Mouse (Mus musculus) kidney, embryonic 14.5 days (tissue): ENCODE data around the gene Crocc. TPM values are rescaled to one million over a fixed set of nuclear protein-coding genes. Genes with fewer than 3 reads are reported as not detected.

Source experiments
- ATAC-seq: fragments of 200-750 bp; cut with Nextera tagmentation; 2 replicates; pipeline ENCODE4 v1.8.0; 2017; ENCODE audit warnings: moderate number of reproducible peaks, mild to moderate bottlenecking, moderate TSS enrichment, moderate library complexity; ENCODE audit not compliant: low FRiP score, low TSS enrichment
- H3K27ac ChIP-seq: fragments of 300-500 bp; sonication (generic); 2 replicates; pipeline ENCODE4 v1.5.1; 2014; ENCODE audit warnings: low read depth, mild to moderate bottlenecking, low read length, moderate library complexity, mixed read lengths
- H3K27me3 ChIP-seq: fragments of 300-500 bp; sonication (generic); 2 replicates; pipeline ENCODE4 v1.6.1; 2014; ENCODE audit warnings: mild to moderate bottlenecking, low read length; ENCODE audit not compliant: control insufficient read depth, insufficient read depth
- H3K36me3 ChIP-seq: fragments of 300-500 bp; sonication (generic); 2 replicates; pipeline ENCODE4 v1.6.1; 2014; ENCODE audit warnings: low read length, mixed read lengths; ENCODE audit not compliant: control insufficient read depth, insufficient read depth
- H3K4me1 ChIP-seq: fragments of 300-500 bp; sonication (generic); 2 replicates; pipeline ENCODE4 v1.6.1; 2014; ENCODE audit warnings: low read length, mixed read lengths; ENCODE audit not compliant: control insufficient read depth, insufficient read depth
- H3K4me2 ChIP-seq: fragments of 300-500 bp; sonication (generic); replicated peaks from 2 replicates; pipeline ENCODE4 v1.6.1; 2014; ENCODE audit warnings: low read depth, mild to moderate bottlenecking, low read length
- H3K4me3 ChIP-seq: fragments of 300-500 bp; sonication (generic); 2 replicates; pipeline ENCODE4 v1.5.1; 2014; ENCODE audit warnings: mild to moderate bottlenecking, low read length
- H3K9ac ChIP-seq: fragments of 300-500 bp; sonication (generic); 2 replicates; pipeline ENCODE4 v1.6.1; 2014; ENCODE audit warnings: low read depth, mild to moderate bottlenecking, low read length, moderate library complexity
- H3K9me3 ChIP-seq: fragments of 300-500 bp; sonication (generic); 2 replicates; pipeline ENCODE4 v1.6.1; 2016; ENCODE audit warnings: low read length; ENCODE audit not compliant: control insufficient read depth
- WGBS: fragments of 180-500 bp; shearing (Covaris S2); extraction: QIAGEN DNeasy Blood & Tissue Kit; methylation state at CpG from one replicate; pipeline ENCODE4 v1.1.7; 2014; 5-methylcytosine and 5-hydroxymethylcytosine counted together
- polyA plus RNA-seq: library from polyadenylated mRNA; unstranded; fragments of >200 nt; fragmentation: Nextera tagmentation; extraction: Ambion mirVana; gene quantifications from 2 replicates; pipeline ENCODE4 v1.2.1, GENCODE M21; 2014

Crocc gene
- polyA plus RNA-seq, 1 experiment from 2014 or later = 13.2 TPM

- H3K4me3 ChIP-seq = no peak overlapping the region
- 55% methylated on average over 7 of the region's 7 CpGs for WGBS
- peaks cover 10% of the 10 kb centered on the region for H3K4me1 ChIP-seq
- H3K9me3 ChIP-seq = no peaks in the 10 kb centered on the region
- no peak overlapping the region for H3K4me2 ChIP-seq
- ATAC-seq = no peak
- peaks cover 19% of the 10 kb centered on the region for H3K36me3 ChIP-seq
- no peak overlapping the region for H3K9ac ChIP-seq
- H3K27me3 ChIP-seq = no peaks in the 10 kb centered on the region
- no peak overlapping the region for H3K27ac ChIP-seq
These were observed 71.6 kb downstream of the Crocc start for GRCm38 (mm10) chr4:140988706-140989290.

DNA sequence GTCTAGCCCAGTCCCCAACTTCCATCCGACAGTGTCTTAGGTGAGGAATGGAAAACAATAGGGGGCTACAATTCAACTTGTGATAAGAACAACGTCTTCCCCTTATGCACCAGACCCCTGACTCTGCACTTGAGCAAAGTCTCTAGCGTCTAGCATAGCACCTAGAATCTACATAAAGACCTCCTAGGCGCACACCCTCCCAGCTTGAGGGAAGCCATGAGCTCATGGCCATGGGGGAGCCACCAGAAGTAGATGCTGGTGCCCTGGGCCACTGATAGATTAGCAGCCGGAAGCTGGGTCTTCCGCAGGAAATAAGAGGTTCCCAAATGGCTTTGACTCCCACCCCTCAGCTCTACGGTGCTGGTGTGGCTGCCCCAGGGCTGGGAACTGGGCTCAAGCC is 72.9 kb downstream of the Crocc start:
- Histone ChIP-seq H3K27me3 (no peaks in the 10 kb centered on the region), H3K4me2 (peak overlapping the region; percentile 88), H3K4me1 (peaks cover 13% of the 10 kb centered on the region), H3K27ac (no peak overlapping the region), H3K4me3 (peak overlapping the region; percentile 88), H3K9ac (peak overlapping the region; percentile 87), H3K9me3 (no peaks in the 10 kb centered on the region), H3K36me3 (peaks cover 8% of the 10 kb centered on the region)
- WGBS = 18% methylated on average over 7 of the region's 7 CpGs
- ATAC-seq = no peak

- Histone ChIP-seq H3K27me3 (no peaks in the 10 kb centered on the region), H3K36me3 (peaks cover 2% of the 10 kb centered on the region), H3K27ac (0 out of 2 replicates have a peak within 1 kb of the TSS, but pooled peaks have one; percentile 8), H3K4me2 (peak within 1 kb of the TSS; percentile 88), H3K4me3 (peak within 1 kb of the TSS; percentile 88), H3K9ac (peak within 1 kb of the TSS; percentile 87), H3K9me3 (no peaks in the 10 kb centered on the region), H3K4me1 (peaks cover 13% of the 10 kb centered on the region)
- peak; percentile 91 for ATAC-seq
- under 1% methylated on average over 58 of the region's 58 CpGs for WGBS
These were observed 73.5 kb downstream of the Crocc start, which contains the start of gene Atp13a2 for GRCm38 (mm10) chr4:140986711-140987395. Gene Atp13a2, plus strand, starts transcription at chr4:140986873.

DNA sequence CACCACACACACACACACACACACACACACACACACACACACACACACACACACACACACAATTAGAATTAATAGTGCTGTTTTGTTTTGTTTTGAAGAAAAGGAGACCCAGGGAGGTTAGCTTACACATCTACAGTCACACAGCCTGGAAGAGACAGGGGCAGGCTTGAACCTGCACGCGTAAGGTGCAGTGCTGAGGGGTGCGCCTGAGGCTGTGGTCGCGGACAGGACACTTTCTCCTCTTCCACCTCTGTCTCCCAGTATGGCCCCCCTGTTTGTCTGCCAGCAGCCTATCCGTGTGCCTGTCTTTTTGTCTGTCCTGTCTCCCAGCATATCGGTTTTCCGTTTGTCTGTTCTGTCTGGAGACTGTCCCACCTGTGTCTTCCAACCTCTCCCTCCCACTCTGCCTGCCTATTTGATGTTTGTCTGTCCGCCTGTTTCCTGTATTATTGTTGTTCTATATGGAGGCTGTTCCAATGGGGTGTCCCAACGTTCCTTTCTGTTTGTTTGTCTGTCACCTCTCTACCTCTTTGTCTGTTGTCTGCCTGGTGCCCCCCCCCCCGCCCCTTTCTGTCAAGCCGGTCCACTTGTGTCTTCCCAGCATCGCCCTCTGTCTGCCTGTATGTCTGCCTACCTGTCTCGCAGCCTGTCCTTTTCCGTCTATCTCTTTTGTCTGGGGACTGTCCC is 74.2 kb downstream of the Crocc start:
- H3K27ac ChIP-seq = no peak overlapping the region
- H3K27me3 ChIP-seq = no peaks in the 10 kb centered on the region
- H3K4me2 ChIP-seq = peak overlapping the region; percentile 88
- H3K9me3 ChIP-seq = no peaks in the 10 kb centered on the region
- ATAC-seq = no peak; the same call in 1 of the 2 replicates
- peak overlapping the region; percentile 88 for H3K4me3 ChIP-seq
- H3K36me3 ChIP-seq = no peaks in the 10 kb centered on the region
- peak overlapping the region; percentile 87 for H3K9ac ChIP-seq
- H3K4me1 ChIP-seq = peaks cover 13% of the 10 kb centered on the region
- 32% methylated on average over 15 of the region's 15 CpGs for WGBS

DNA sequence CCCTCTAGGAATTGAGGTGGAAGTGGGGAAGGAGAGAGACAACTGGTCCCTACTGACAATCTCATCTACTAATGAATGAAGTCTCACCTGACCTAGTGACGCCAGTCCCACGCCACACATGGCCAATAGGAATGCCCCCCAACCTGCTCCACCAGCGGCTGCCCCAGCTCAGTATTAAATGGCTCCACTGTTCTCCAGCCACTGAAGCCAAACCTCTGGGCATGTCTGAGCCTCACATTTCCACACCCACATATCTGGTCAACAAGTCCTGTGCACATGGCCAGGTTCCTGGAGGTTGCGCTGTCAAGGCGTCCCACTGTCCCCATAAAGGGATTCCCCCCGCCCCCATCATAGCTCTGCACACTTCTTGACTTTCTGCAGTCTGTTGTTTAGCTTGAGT is 75.8 kb downstream of the Crocc start:
- no peaks in the 10 kb centered on the region for H3K27me3 ChIP-seq
- ATAC-seq = no peak
- WGBS = 88% methylated on average over 6 of the region's 6 CpGs
- H3K36me3 ChIP-seq = peaks cover 4% of the 10 kb centered on the region; the same call in 1 of the 2 replicates
- no peak overlapping the region for H3K27ac ChIP-seq
- H3K9ac ChIP-seq = no peak overlapping the region
- H3K4me1 ChIP-seq = peaks cover 13% of the 10 kb centered on the region
- H3K4me3 ChIP-seq = no peak overlapping the region
- H3K4me2 ChIP-seq = no peak overlapping the region
- no peaks in the 10 kb centered on the region for H3K9me3 ChIP-seq

DNA sequence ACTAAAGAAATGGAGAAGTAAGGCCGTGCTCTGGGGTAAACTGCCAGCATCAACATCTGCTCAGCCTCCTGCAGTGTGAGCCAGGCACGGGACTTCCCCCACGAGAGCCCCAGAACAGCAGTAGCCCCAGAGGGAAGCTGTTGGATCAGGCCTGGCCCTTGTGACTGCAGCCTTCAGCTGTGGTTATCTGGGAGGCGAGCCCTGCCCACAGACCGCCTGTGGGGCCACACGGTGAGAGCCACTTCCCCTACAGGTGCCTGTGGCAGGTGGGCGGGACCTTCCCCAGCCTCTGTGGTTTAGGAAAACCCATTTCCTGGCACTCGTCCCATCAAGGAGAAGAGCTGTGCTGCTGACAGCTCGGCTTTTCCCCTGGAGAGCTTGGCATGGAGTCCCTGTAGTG is 76.9 kb downstream of the Crocc start:
- no peak for ATAC-seq
- Histone ChIP-seq H3K27ac (peak overlapping the region; percentile 30; the same call in 1 of the 2 replicates), H3K27me3 (no peaks in the 10 kb centered on the region), H3K36me3 (peaks cover 15% of the 10 kb centered on the region; the same call in 1 of the 2 replicates), H3K9me3 (no peaks in the 10 kb centered on the region), H3K4me2 (no peak overlapping the region), H3K4me1 (peaks cover 8% of the 10 kb centered on the region), H3K9ac (no peak overlapping the region), H3K4me3 (no peak overlapping the region)
- 20% methylated on average over 9 of the region's 9 CpGs for WGBS

GRCm38 (mm10) chr4:140982808-140983207 is 77.5 kb downstream of the Crocc start:
- Histone ChIP-seq H3K4me3 (no peak overlapping the region), H3K9ac (no peak overlapping the region), H3K4me2 (no peak overlapping the region), H3K27ac (no peak overlapping the region), H3K9me3 (no peaks in the 10 kb centered on the region), H3K36me3 (peaks cover 19% of the 10 kb centered on the region), H3K27me3 (no peaks in the 10 kb centered on the region), H3K4me1 (peaks cover 8% of the 10 kb centered on the region)
- no peak for ATAC-seq
- 39% methylated on average over 4 of the region's 4 CpGs for WGBS

DNA sequence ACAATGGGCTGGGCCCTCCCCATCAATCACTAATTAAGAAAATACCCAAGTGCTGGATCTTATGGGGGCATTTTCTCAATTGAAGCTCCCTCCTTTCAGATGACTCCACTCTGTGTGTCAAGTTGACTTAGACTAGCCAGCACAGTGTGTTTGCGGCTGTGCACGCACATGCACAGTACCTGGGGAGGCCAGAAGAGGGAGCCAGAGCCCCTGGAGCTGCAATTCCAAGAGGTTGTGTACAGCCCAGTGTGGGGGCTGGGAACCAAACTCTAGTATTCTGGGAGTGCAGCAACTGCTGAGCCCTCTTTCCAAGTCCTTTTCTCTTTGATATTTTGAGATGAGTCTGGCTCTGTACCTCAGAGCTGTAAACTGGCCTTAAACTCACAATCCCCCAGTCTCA is 78.7 kb downstream of the Crocc start:
- no peak for ATAC-seq
- Histone ChIP-seq H3K4me2 (no peak overlapping the region), H3K4me1 (peaks cover 3% of the 10 kb centered on the region; the same call in 1 of the 2 replicates), H3K4me3 (no peak overlapping the region), H3K9ac (no peak overlapping the region), H3K36me3 (peaks cover 31% of the 10 kb centered on the region), H3K27ac (no peak overlapping the region), H3K27me3 (no peaks in the 10 kb centered on the region), H3K9me3 (no peaks in the 10 kb centered on the region)
- WGBS = 88% methylated on average over 2 of the region's 2 CpGs
